Mouse (Mus musculus) frontal cortex, postnatal 36 days (tissue): ENCODE measurements around the gene Tmem179.
A peak's percentile ranks its signal among the peaks of the same experiment; 100 is the strongest.

Experiments
- DNase-seq, 2 experiments: peaks; one replicate each; pipeline ENCODE4 v3.0.0; 2022; ENCODE audit warnings: low spot score in 2 of 2

The Tmem179 gene

DNA sequence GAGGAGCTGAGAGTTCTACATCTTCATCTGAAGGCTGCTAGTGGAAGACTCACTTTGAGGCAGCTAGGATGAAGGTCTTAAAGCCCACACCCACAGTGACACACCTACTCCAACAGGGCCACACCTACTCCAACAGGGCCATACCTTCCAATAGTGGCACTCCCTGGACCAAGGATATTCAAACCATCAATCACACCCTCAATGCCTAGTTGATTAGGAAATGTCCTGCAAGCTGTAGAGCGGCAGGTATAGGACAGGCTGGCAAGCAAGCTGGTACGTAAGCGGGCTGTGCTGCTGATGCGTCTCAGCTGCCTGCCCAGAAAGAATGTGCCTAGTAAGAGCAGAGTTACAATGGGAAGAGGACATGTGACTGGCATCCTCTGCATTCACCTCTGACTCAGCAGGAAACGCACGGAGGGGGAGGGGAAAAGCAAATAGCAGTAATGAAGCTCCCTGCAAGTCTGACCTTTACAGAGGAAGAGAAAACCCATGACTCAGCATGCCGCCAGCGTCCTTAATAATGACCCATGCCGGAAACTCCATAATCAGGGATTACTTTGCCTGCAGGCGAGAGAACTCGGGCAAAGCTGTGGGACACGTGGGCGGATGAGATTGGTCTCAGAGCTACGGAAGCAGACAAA, at the start of gene Tmem179:
Tmem179 (minus strand) TSS at position 51 of the 641 bp plus-strand sequence.
- no peak for DNase-seq

- no peak for DNase-seq
These were observed 46.5 kb upstream of the Tmem179 start for GRCm38 (mm10) chr12:112563011-112563410.

GRCm38 (mm10) chr12:112562462-112562861, 45.9 kb upstream of the Tmem179 start:
- no peak for DNase-seq

DNA sequence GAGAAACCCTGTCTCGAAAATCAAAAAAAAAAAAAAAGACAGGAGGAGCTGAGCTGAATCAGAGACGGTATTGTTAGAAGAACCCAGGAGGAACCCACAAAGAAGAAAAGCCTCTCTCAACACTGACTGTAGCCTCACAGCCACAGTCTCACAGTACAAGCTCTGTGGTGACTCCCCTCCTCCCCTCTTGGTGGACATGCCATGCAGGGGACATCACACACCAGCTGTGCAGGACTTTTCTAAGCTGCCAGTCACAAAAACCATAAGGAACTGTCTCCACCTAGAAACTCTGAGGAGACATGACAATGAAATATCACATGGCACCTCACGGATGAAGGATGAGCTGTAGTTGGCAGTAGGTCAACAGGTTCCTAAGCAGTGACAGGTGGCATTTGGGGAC, 44.6 kb upstream of the Tmem179 start:
- DNase-seq = no peak

- DNase-seq = no peak
These were observed 43.7 kb upstream of the Tmem179 start for GRCm38 (mm10) chr12:112560176-112560797.

GRCm38 (mm10) chr12:112559671-112560070, 43.1 kb upstream of the Tmem179 start:
- DNase-seq = no peak

DNA sequence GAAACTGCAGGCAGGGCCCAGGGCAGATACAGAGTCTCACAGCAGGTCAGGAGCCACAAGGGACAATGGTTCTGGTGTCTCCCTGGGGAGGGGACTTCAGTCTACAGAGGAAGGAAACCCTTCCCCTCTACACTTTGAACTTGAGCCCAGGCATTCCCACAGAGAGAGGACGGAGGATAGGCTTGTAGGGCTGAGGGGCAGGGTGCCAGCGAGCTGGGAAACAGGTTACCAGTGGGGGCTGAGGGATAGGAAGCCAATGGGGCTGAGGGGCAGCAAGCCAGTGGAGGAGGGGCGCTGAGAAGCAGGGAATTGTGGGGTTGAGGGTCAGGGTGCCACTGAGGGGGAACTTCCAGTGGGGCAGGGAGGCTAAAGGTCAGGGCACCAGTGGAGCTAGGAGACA, 42.7 kb upstream of the Tmem179 start:
- DNase-seq = no peak

DNA sequence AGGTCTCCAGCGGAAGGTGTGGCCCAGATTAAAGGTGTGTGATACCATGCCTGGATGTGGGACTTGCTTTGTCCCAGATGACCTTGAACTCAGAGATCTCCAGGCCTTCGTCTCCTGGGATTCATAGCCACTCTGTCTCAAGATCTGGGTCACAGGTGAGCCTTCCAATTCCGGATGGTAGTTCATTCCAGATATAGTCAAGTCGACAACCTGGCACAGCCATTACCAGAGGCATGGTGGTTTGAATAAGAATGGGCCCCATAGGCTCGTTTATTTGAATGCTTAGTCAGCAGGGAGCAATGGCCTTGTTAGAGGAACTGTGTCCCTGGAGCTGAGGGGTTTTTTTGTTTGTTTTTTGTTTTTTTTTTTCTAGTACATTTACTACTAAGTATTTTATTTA, 40.7 kb upstream of the Tmem179 start:
- DNase-seq = no peak

- no peak for DNase-seq
These were observed 40.0 kb upstream of the Tmem179 start for GRCm38 (mm10) chr12:112556531-112557060.

DNA sequence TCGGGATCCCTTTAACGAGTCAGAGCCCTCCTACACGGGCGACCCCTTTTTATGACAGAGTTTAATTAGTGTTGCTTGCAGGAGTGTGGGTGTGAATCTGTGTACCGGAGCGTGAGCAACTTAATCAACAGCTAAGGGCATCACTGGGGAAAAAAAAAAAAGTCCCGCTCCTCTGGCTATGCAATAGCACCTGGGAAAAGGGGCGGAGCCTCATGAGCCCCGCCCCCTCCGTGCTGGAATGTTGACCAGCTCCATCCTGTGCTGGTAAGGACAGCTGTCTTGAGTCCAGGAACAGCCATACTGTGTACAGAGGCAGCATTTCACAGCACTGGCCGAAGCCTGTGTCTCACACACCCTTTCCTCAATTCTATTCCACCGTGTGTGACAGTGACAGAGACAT, 38.4 kb upstream of the Tmem179 start:
- no peak for DNase-seq

GRCm38 (mm10) chr12:112552520-112552919, 36.0 kb upstream of the Tmem179 start:
- DNase-seq = no peak

DNA sequence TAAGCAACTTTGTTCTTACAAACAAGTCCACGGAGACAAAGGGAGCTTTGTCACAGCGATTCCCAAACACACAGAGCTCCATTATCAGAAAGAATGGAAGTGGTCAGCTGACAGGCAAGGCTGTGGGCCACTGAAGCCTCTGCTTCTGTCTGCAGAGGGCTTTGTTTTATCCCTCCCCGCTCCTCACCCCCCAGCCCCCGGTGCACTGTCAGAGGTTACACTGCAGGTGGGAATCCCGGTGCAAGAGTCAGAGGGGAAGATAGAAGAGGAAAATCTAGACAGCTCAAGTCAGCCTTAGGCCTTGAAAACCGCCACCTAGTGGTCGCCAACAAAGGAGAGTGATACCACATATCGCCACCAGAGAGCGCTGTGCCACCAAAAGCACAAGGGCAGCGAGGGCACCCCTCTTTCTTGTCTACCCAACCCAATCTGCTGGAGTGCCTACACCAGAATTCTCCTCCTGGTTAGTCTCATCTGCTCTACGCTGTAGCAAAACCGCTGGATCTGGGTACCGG, 35.4 kb upstream of the Tmem179 start:
- peak; percentile 95 to 97 for DNase-seq

DNA sequence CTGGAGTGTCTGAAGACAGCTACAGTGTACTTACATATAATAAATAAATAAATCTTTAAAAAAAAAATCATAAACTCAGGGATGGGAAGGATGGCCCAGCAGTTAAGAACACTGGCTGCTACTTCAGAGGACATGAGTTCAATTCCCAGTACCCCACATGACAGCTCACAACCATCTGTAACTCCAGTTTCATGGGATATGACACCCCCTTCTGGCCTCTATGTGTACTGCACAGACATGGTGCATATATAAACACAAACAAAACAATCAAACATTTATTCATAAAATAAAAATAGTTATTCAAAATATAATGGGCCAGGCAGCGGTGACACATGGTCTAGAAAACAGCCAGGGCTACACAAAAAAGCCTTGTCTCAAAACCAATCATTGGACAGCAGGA, 32.7 kb upstream of the Tmem179 start:
- DNase-seq = no peak

GRCm38 (mm10) chr12:112546110-112546509, 29.6 kb upstream of the Tmem179 start:
- no peak for DNase-seq

- no peak for DNase-seq
These were observed 28.6 kb upstream of the Tmem179 start for GRCm38 (mm10) chr12:112544946-112545701.

GRCm38 (mm10) chr12:112543941-112544340, 27.4 kb upstream of the Tmem179 start:
- no peak for DNase-seq

DNA sequence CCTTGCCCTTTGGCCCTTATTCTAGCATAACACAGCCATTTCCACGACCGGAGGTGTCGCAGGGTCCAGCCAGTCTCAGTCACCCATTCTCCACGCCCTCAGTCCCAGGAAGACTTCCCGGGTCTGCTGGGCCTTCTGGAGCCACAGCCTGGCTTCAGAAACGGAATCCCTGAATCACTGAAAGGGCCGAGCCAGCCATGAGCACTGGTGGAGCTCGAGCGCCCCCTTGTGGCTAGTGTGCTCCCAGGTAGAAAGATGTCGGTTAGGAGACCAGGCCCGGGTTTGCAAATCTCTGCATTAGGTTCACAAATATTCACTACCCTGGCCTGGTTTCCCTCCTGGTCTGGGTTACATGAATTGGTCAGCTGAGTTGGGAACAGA, 26.4 kb upstream of the Tmem179 start:
- peak; percentile 90 to 92 for DNase-seq

- no peak for DNase-seq
These were observed 25.8 kb upstream of the Tmem179 start for GRCm38 (mm10) chr12:112542257-112542919.

GRCm38 (mm10) chr12:112541483-112542091, 25.0 kb upstream of the Tmem179 start:
- peak; percentile 17 to 38 for DNase-seq

GRCm38 (mm10) chr12:112540321-112540720, 23.8 kb upstream of the Tmem179 start:
- no peak for DNase-seq

DNA sequence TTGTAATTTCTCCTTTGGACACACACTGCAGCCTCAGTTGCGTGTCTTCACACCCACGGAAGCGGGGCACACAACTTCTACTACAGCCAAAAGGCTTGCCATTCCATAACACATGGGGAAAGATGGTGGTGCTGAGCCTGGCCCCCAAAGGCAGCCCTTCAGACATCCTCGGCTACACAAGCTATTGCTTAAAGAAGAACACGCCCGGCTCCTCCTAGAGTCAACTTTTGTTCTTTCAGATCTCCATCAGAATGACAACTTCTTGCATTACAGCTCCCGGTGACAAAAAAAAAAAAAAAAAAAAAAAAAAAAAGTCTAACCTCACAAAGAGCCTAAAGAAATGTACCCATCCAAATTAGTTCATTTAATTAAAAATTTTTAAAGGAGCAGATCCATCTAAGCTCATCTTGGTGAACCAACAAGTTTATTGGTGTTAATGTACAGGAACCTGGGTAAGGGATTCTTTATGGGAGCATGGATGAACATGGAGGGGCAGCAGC, 23.0 kb upstream of the Tmem179 start:
- no peak for DNase-seq
